Mouse (Mus musculus) urinary bladder, postnatal 14 days (tissue): ENCODE data around the gene Cep97.
"Not testable (repeated sequence)": the region's sequence is repeated elsewhere in the genome, so short reads cannot be mapped to it uniquely, and the experiment has no call there.

Experiments
- DNase-seq: peaks from one replicate; pipeline ENCODE4 v3.0.0; 2021; ENCODE audit warnings: low spot score

Cep97 gene

GRCm38 (mm10) chr16:55889451-55889850 lies 45.2 kb downstream of the Cep97 start:
- DNase-seq: no peak

DNA sequence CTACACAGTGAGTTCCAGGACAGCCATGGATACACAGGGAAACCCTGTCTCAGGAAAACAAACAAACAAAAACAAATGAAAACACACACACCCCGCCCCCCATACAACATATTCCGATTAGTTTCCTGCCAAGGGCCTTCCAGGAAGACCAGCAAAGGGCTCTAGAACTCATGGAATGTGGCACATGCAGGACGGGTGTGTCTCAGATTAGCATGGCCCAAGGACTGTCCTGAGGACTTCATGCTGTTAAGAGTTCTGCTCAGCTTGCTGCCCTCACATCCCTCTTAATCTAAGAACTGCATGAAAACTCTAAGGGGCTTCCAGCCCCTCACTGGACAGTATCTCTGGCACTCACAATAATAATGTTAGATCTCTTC lies 46.1 kb downstream of the Cep97 start:
- no peak for DNase-seq

- no peak for DNase-seq
Observed at GRCm38 (mm10) chr16:55887814-55888583, 46.7 kb downstream of the Cep97 start.

DNA sequence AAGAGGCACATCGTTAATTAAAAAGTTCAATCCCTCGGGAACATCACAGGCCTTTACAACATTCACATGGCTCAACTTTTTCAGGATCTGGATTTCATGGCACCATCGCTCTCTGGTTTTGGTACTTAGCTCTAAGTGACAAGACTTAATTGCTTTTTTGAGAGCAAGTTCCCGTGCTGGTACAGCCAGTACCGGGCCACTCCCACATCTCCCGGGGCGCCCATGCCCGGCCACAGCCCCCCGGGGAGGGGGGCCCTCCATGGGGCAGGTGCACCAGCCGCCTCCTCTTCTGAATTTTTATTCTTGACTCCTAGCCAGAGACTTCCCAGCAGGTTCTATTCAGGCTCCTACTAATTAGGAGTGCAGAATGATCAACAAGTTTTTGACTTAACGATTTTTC lies 50.4 kb downstream of the Cep97 start:
- DNase-seq: no peak

DNA sequence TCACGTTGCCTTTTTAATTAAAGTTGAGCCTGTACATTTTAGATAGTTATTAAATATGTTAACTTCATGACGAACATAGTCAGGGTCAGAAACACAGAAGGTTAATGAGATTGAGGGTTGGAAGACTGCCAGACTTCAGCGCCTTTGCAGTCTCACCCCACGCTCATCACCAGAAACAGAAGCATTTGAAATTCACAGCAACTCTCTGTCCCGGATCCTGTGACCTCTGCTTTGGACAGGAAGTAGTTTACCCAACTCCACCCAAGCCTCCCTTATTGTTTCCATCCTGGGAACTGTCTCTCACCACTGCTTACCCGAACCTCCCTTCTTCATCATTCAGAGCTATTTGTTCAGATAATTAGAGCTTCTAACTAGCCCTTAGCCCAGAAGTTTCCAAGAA lies 58.6 kb downstream of the Cep97 start:
- no peak for DNase-seq

DNA sequence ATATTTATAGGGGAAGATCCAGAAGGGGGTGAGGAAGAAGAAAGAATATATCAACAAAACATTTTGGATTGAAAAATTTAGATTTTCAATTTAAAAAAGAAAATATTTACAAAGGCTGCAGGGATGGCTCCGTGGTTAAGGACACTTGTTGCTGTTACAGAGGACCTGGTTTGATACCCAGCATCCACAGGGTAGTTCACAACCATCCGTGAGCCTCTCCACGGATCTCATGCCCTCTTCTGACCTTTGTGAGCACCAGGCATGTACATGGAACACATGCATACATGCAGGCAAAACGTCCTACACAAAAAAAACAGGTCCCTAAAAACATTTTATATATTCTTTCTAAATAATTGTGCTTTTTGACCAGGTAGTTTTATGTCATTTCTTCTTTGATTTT lies 70.8 kb downstream of the Cep97 start:
- DNase-seq: no peak

- peak; percentile 68 for DNase-seq
Observed at GRCm38 (mm10) chr16:55863149-55863815, 71.4 kb downstream of the Cep97 start.

DNA sequence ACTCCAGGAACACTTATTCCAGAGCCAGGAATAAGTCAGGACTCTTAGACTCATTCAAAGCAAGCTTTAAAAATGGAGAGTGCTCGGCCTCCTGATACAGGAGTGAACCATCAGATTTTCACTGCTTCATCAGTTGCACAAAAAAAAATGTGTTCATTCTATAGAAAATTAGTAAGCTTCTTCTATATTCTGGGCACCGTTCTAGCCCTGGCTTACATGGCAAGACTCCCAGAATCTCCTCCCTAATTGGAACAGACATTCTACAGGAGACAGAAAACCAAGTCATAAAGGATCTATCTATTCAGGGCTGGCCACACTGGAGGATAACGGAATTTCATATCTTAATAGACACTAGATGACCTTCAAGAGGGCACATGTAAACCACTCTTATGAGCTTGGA lies 73.6 kb downstream of the Cep97 start:
- no peak for DNase-seq

DNA sequence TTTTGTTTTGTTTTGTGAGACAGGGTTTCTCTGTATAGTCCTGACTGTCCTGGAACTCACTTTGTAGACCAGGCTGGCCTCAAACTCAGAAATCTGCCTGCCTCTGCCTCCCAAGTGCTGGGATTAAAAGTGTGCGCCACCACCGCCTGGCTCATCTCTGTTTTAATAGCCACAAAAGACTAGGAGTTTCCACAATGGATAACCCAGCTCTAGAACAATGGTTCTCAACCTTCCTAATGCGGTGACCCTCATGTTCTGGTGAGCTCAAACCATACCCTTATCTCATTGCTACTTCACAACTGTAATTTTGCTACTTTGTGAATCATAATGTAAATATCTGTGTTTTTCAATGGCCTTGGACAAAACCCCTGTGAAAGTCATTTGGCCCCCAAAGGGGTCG lies 75.2 kb downstream of the Cep97 start:
- not testable (repeated sequence) for DNase-seq

- DNase-seq: peak; percentile 76
Observed at GRCm38 (mm10) chr16:55858465-55858864, 76.2 kb downstream of the Cep97 start.

DNA sequence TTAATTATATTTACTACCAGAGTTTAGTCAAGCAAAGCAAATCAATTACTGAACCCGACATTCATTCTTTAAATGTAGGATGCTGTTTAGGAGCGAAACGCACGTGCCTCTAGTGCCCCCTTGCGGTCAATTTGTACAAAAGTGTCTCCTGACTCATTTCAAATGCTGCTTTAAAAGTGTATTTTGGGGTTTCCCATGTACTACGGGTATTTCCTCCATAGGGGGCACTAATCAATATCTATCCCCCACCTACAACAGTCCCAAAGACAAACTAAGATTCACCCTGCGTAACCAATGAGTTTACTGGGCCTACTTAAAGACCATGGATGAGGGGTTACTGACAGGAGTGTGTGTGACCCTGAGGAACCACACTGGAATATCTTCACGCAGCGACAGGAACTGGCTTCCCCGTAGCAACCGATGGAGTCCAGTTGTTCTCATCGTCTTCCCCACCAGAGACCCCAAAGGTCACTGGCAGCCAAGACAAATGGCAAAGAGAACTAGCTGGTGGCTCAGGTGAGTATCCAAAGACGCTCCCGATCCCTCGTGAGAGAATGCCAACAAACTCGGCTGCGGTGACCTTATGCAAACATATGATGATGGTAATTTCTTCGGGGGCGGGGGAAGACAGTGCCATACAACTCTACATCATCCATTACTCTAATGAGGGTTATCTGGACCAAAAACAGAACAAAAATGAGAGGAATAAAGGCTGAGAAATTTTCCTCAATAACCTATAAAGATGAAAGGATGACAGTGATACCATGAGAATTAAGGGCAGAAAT lies 81.5 kb downstream of the Cep97 start:
- DNase-seq: peak; percentile 86

DNA sequence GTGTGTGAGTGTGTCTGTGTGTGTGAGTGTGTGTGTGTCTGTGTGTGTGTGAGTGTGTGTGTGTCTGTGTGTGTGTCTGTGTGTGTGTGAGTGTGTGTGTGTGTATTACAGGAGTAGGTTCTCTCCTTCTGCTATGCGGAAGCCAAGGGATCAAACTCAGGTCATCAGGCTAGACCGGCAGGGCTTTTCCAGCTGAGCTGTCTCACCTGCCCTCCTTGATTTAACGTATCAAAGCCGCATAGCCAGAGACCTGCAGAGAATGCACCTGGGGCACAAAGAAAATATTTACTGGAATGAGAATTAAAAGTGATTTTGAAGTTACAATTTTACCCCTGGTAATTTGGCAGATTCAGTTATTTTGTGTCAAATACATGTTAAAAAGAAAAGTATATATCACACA lies 82.1 kb downstream of the Cep97 start:
- DNase-seq: no peak

DNA sequence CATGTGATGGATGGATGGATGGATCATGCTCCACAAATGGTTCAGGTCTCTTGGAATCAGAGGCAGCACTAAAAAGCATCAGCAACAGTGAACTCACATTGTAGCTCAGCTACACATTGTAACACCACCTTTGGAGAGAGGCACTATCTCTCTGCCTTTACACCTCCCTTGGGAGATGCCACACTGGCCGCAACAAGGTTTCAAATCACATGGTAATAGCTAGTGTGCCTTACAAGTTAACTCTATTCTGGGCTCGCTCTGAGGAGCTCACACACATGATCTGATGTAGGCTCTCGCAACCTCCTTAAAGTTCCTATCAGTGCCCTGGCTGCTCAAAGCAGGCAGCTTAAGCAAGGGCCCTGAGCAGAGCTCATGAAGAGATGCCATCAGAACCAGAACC lies 84.2 kb downstream of the Cep97 start:
- DNase-seq: no peak
